Mouse (Mus musculus): ENCODE data around the gene Cdh4.

DNA sequence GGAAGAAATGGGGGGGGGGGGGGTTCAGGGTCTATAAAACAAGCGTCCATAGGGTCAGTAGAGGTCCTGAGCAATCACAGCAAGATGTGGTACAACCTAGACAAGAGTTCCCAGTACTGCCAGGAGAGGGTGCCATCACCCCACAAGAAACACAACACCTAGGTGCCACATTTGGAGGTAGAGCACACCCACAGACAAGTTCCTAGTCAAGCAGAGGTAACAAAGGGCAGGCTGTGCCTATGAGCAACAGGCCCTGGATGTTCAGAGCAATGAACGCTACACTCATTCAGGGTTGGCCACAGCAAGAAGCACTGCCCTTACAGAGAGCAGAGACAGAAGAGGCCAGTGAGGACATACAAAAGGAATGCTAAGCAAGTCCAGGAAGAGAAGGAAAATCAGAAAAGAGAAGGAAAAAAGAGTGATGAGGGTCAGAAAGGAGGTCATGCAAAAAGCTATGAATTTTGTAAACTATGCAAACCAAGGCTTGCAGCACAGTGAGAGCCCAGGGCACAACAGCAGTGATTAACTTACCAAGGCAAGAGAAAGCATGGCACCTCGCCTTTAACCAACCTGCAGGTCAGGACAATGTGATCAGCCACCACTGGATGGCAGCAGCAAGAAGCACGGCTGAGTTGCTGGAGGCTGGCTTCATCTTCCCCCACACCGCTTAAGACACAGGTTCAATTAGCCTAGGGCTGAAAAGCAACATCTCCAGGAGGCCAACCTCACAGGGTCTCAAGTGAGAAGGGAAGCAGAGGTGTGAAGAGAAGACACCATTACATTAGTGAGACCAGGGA, 474.8 kb downstream of the Cdh4 start:
- TF ChIP-seq CTCF (IDR thresholded peaks at IDR 0.05; ENCODE audit: borderline replicate concordance, insufficient read depth, low read depth, low read length) (peak; percentile 95), POLR2A (IDR thresholded peaks at IDR 0.05; ENCODE audit: borderline replicate concordance, insufficient read depth, low read length) (no peak)

Measured in cerebellum, adult 2 months (tissue).